Mouse (Mus musculus) heart, embryonic 13.5 days (tissue): ENCODE results near the gene Kbtbd8. TPM values are rescaled to one million over a fixed set of nuclear protein-coding genes. Genes with fewer than 3 reads are reported as not detected.

Experiments used
- ATAC-seq: fragments of 200-750 bp; cut with Nextera tagmentation; 2 replicates; pipeline ENCODE4 v1.8.0; 2017; ENCODE audit warnings: moderate TSS enrichment; ENCODE audit not compliant: insufficient number of reproducible peaks, low FRiP score, low TSS enrichment; ENCODE audit errors: extremely low read depth
- H3K27ac ChIP-seq: fragments of 300-500 bp; sonication (generic); replicated peaks from 2 replicates; pipeline ENCODE4 v1.5.1; 2015; ENCODE audit warnings: moderate library complexity, mild to moderate bottlenecking, inconsistent platforms
- H3K27me3 ChIP-seq: fragments of 300-500 bp; sonication (generic); replicated peaks from 2 replicates; pipeline ENCODE4 v1.6.1; 2015; ENCODE audit warnings: mild to moderate bottlenecking, inconsistent platforms
- H3K36me3 ChIP-seq: fragments of 300-500 bp; sonication (generic); 2 replicates; pipeline ENCODE4 v1.6.1; 2015; ENCODE audit warnings: mild to moderate bottlenecking, inconsistent platforms
- H3K4me1 ChIP-seq: fragments of 300-500 bp; sonication (generic); 2 replicates; pipeline ENCODE4 v1.6.1; 2015; ENCODE audit warnings: inconsistent platforms
- H3K4me2 ChIP-seq: fragments of 300-500 bp; sonication (generic); 2 replicates; pipeline ENCODE4 v1.6.1; 2015; ENCODE audit warnings: inconsistent platforms, mild to moderate bottlenecking, moderate library complexity
- H3K4me3 ChIP-seq: fragments of 300-500 bp; sonication (generic); 2 replicates; pipeline ENCODE4 v1.5.1; 2015; ENCODE audit warnings: moderate library complexity, mild to moderate bottlenecking, inconsistent platforms
- H3K9ac ChIP-seq: fragments of 300-500 bp; sonication (generic); 2 replicates; pipeline ENCODE4 v1.6.1; 2015; ENCODE audit warnings: inconsistent platforms, mild to moderate bottlenecking, moderate library complexity
- H3K9me3 ChIP-seq: fragments of 300-500 bp; sonication (generic); 2 replicates; pipeline ENCODE4 v1.6.1; 2016; ENCODE audit warnings: inconsistent platforms
- WGBS: fragments of 180-500 bp; shearing (Covaris S2); methylation state at CpG from one replicate; pipeline ENCODE4 v1.1.7; 2015; ENCODE audit warnings: mixed read lengths; 5-methylcytosine and 5-hydroxymethylcytosine counted together
- polyA plus RNA-seq: library from polyadenylated mRNA; unstranded; fragments of >200 nt; fragmentation: Nextera tagmentation; extraction: Ambion mirVana; gene quantifications from 2 replicates; pipeline ENCODE4 v1.2.1, GENCODE M21; 2015

Gene Kbtbd8
- polyA plus RNA-seq: 1.2 TPM in 2 replicates

DNA sequence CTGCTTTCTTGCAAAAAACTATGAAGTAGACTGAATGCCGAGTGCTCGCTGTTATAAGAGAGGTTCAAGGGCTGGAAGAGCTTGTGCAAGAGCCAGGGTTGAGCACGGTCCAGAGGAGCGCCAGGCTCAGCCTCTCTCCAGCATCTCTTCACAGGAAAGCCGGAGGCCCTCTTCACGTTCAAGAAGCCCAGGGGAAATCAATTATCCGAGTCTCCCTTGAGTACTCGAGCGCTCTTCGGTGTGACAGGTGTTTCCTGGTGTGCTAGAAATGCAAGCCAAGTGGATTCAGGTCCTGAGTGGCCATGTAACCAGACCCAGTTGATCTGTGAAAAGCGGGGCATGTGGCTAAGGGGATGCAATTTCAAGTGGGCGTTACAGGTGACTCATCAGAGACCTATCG is at the start of gene Kbtbd8:
TSS of gene Kbtbd8 (plus strand) at position 295 of the 400 bp plus-strand sequence.
- ATAC-seq: no peak
- peaks cover 7% of the 10 kb centered on the region for H3K27me3 ChIP-seq
- no peaks in the 10 kb centered on the region for H3K9me3 ChIP-seq
- peak within 1 kb of the TSS; percentile 78 for H3K4me3 ChIP-seq
- H3K4me1 ChIP-seq: peaks cover 13% of the 10 kb centered on the region
- H3K9ac ChIP-seq: peak within 1 kb of the TSS; percentile 81
- peaks cover 4% of the 10 kb centered on the region; the same call in 1 of the 2 replicates for H3K36me3 ChIP-seq
- H3K4me2 ChIP-seq: peak within 1 kb of the TSS; percentile 79
- 25% methylated on average over 13 of the region's 13 CpGs for WGBS
- H3K27ac ChIP-seq: peak within 1 kb of the TSS; percentile 41; the same call in 1 of the 2 replicates

DNA sequence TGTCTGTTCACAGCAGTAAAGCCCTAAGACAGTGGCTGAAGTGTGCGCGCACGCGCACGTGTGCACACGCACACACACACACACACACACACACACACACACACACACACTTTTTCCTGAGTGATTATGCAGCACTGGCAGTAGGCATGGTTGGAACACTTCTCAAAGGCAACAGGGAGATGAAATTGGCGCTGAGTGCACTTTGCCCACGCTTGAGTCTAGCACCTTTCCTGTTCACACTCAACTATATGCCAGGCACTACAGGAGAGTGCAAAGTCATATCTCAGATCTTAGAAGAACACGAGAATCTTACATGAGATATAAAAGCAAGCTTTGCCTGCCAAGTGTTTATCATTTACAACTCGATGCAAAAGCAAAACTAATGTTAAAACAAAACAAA is 47.3 kb upstream of the Kbtbd8 start:
- H3K27me3 ChIP-seq: no peaks in the 10 kb centered on the region
- no peaks in the 10 kb centered on the region for H3K9me3 ChIP-seq
- 83% methylated on average over 10 of the region's 10 CpGs for WGBS
- no peak overlapping the region for H3K27ac ChIP-seq
- ATAC-seq: no peak
- no peak overlapping the region for H3K9ac ChIP-seq
- no peak overlapping the region for H3K4me2 ChIP-seq
- H3K4me1 ChIP-seq: no peaks in the 10 kb centered on the region
- no peaks in the 10 kb centered on the region for H3K36me3 ChIP-seq
- no peak overlapping the region for H3K4me3 ChIP-seq

DNA sequence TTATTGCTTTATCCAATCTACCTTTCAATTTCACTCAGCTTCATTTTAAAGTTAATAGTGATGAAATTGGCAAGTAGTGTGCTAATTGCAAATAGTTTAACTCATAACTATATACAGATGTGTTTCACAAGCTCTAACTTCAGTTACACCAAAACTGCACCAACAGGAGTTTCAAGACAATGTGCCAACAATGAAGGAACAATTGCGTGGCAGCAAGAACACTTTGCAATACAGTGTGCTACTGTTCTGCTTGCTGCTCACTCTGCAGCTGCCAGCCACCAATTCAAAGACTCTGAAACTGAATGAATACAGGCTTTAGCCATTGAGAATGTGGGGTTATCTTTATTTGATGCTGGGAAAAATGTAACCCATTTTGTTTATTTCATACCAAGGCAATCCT is 31.8 kb upstream of the Kbtbd8 start:
- Histone ChIP-seq H3K9me3 (no peaks in the 10 kb centered on the region), H3K4me2 (no peak overlapping the region), H3K4me3 (no peak overlapping the region), H3K27ac (no peak overlapping the region), H3K36me3 (no peaks in the 10 kb centered on the region), H3K27me3 (no peaks in the 10 kb centered on the region), H3K4me1 (no peaks in the 10 kb centered on the region), H3K9ac (no peak overlapping the region)
- WGBS: 68% methylated on average over 1 of the region's 1 CpGs
- no peak for ATAC-seq

DNA sequence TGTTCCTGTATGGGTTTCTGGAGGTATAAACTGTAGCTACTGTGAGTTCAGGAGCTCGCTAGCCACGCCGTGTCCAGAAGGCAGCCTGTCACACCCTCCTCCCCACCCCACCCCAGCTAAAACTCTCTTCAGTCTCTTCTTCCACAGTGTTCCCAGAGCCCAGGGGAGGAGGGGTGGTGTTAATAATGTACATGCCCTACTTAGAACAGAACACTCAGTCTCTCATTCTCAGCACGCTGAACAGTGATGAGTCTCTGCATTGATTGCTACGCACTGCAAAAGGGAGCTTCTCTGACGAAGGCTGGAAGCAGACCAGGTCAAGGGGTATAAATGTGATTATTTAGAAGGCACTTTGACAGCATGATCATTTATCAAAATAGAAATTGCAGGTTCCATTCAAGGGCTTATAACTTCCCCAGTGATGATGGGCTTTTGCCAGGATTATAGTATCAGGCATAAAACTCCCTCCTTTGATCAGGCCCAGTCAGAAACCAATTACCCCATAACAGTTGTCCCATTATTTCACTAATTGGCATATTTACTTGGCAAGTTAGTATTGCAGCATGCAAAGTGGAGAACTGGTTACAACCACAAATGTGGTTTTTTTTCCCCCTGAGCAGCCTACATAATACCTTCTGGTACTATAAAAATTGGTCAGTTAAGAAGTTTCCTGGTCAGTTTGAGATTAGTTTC is 29.7 kb upstream of the Kbtbd8 start:
- H3K4me1 ChIP-seq: no peaks in the 10 kb centered on the region
- H3K4me3 ChIP-seq: no peak overlapping the region
- H3K36me3 ChIP-seq: no peaks in the 10 kb centered on the region
- WGBS: 85% methylated on average over 6 of the region's 6 CpGs
- no peak overlapping the region for H3K27ac ChIP-seq
- H3K9ac ChIP-seq: no peak overlapping the region
- ATAC-seq: no peak
- H3K4me2 ChIP-seq: no peak overlapping the region
- H3K9me3 ChIP-seq: no peaks in the 10 kb centered on the region
- H3K27me3 ChIP-seq: no peaks in the 10 kb centered on the region

DNA sequence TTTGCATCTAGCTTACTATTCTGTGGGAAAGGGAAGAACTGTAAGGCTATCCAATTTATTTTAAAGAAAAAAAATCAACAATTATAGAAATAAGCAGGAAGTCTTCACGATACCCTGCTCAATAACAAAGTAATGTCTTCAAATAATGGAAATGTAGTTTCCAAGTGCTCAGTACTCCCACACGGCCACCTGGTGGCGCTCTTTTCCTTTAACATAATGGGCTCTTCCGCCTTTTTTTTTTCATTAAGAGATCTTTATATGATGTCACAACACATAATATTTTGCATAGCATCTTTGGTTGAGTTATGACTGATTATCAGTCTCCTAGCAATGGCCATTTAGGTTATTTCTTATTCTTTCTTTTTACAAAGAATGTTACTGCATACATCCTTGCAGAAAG is 29.0 kb upstream of the Kbtbd8 start:
- Histone ChIP-seq H3K4me3 (no peak overlapping the region), H3K27me3 (no peaks in the 10 kb centered on the region), H3K27ac (no peak overlapping the region), H3K4me2 (no peak overlapping the region), H3K9me3 (no peaks in the 10 kb centered on the region), H3K36me3 (no peaks in the 10 kb centered on the region), H3K9ac (no peak overlapping the region), H3K4me1 (no peaks in the 10 kb centered on the region)
- no peak for ATAC-seq
- WGBS: 45% methylated on average over 4 of the region's 4 CpGs

DNA sequence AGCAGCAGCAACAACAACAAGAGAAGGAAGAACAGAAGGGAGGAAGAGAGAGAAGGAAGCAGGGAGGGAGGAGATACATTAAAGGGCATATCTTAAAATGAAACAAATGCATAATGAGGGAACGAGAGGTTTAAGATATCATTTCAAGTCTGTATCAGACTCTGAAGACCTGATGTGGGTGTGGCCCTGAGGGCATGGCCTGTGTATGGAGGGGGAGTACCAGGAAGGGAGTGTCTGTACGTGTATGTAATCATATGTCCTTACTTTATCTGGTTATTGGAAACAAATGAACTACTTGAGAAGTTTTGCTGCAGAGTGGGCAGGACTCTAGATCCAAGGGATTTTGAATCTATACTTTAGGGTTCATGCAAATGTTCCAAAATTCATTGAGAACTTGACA is 22.3 kb upstream of the Kbtbd8 start:
- no peaks in the 10 kb centered on the region for H3K36me3 ChIP-seq
- no peaks in the 10 kb centered on the region for H3K9me3 ChIP-seq
- H3K27ac ChIP-seq: no peak overlapping the region
- H3K4me3 ChIP-seq: no peak overlapping the region
- ATAC-seq: no peak
- WGBS: 51% methylated on average over 2 of the region's 2 CpGs
- peaks cover 4% of the 10 kb centered on the region; the same call in 1 of the 2 replicates for H3K27me3 ChIP-seq
- H3K9ac ChIP-seq: no peak overlapping the region
- H3K4me1 ChIP-seq: 0 out of 2 replicates have a peak, but pooled peaks cover 3% of the 10 kb centered on the region
- H3K4me2 ChIP-seq: no peak overlapping the region

DNA sequence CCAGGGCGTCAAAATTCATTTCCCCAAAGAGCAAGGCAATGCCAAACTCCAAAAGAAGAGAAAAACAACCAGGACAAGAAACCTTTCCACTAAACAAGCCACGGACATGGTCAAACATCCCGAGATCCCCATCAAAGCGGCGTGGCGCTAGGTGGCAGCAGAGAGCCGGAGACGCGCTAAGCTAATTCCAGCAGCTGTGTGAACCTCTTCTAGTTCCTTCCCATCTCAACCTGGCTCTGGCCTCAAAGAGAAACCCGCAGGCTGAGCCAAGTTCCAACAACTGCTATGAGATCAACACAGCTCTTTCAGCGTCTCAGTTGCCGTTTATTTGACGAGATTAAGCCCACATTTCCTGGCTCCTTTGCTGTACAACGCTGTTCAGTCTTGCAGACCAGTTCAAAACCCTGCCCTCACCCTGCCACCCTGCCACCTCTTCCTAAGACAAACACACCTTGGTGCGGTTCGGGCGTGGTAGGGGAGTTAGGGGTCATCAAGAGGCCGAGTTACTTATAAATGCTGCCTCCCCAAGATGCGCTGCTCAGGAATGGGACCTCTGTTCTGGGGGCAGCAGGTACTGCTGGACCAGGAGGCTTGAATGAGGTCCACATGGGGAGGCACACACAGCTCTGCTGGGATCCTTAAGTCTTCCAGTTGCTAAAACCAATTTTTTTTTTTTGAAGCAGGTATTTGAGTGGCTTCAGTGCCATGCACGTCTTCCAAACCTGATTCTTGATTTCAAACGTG is 18.5 kb upstream of the Kbtbd8 start:
- Histone ChIP-seq H3K4me2 (no peak overlapping the region), H3K27ac (no peak overlapping the region), H3K27me3 (peaks cover 4% of the 10 kb centered on the region), H3K4me3 (no peak overlapping the region), H3K4me1 (0 out of 2 replicates have a peak, but pooled peaks cover 3% of the 10 kb centered on the region), H3K9me3 (no peaks in the 10 kb centered on the region), H3K36me3 (no peaks in the 10 kb centered on the region), H3K9ac (no peak overlapping the region)
- ATAC-seq: no peak
- WGBS: 19% methylated on average over 21 of the region's 21 CpGs

DNA sequence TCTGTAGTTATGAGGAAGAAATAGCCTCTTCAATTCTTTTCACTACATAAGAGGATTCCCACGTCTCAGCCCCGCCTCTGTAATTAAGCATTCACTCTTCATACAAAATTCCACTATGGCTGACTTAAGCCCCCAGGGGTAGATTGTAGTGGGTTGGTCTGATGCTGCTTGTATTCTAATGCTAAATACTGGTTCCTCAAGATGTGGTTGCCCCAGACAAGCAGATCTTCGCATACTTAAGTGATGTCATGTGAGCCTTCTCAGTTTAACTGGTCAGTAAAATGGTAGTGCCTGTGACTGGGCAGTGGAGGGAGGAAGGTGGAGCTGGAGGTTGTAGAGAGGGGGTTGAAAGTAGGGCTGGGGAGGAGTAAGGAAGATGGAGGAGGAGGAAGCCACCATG is 13.3 kb upstream of the Kbtbd8 start:
- peaks cover 4% of the 10 kb centered on the region for H3K27me3 ChIP-seq
- H3K4me2 ChIP-seq: no peak overlapping the region
- 63% methylated on average over 3 of the region's 3 CpGs for WGBS
- H3K4me1 ChIP-seq: no peaks in the 10 kb centered on the region
- H3K9ac ChIP-seq: no peak overlapping the region
- no peak overlapping the region for H3K27ac ChIP-seq
- H3K36me3 ChIP-seq: no peaks in the 10 kb centered on the region
- no peak overlapping the region for H3K4me3 ChIP-seq
- H3K9me3 ChIP-seq: no peaks in the 10 kb centered on the region
- no peak for ATAC-seq

DNA sequence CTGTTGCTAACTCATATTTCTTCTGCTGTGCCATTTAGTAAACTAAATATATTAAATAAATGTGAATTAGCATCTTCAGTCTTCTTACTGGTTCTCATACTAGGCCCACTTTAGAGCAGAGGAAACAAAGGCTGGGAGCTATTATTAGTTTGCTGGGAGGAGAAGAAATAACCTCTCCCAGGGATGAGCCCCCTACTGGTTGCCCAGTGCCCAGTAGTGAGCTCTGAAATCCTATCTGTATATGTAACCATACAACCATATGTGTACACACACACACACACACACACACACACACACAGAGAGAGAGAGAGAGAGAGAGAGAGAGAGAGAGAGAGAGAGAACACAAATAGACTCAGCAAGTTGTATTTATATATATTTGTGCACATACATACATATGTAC is 8.6 kb upstream of the Kbtbd8 start:
- ATAC-seq: no peak

DNA sequence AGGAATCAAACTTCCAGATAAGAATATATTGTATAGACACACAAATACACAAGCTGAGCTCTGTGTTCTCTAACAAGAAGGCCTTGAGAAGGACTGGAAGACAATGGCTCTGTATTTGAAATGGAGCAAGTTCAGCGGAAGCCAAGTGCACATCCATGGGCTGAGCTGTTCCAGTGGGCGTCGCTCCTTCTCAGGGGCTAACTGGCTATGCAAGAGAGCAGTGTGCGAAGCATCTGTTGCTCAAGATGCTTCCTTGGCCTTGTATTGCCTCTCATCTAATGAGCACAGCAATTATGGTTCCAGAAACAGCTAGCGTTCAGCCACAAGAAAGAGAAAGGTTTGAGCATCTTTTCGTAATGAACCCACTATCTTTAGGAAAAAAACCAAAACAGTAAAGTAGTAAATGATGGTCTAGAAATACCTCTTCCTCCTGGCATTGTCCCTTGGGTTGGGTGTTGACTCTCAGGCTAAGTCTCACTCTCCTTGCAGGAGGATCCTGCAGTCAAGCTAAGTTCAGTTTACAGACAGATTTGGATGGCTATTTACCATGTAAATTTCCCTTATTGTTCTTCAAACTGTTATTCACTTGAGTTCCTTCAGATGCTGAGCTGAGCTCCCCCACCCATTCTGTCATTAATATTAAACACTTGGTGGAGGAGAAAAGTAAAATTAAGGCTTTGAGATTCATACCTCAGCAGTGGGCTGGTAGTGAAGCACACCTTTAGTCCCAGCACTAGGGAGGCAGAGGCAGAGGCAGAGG is 7.2 kb upstream of the Kbtbd8 start:
- WGBS: 79% methylated on average over 6 of the region's 6 CpGs
- Histone ChIP-seq H3K9ac (no peak overlapping the region), H3K9me3 (no peaks in the 10 kb centered on the region), H3K27ac (no peak overlapping the region), H3K4me2 (no peak overlapping the region), H3K36me3 (no peaks in the 10 kb centered on the region), H3K4me3 (no peak overlapping the region), H3K27me3 (no peaks in the 10 kb centered on the region), H3K4me1 (no peaks in the 10 kb centered on the region)
- no peak for ATAC-seq

More for the DNA sequence above, 8.6 kb upstream of the Kbtbd8 start:
- Histone ChIP-seq H3K4me3 (no peak overlapping the region), H3K4me1 (no peaks in the 10 kb centered on the region), H3K27me3 (no peaks in the 10 kb centered on the region), H3K9ac (no peak overlapping the region), H3K27ac (no peak overlapping the region), H3K4me2 (no peak overlapping the region), H3K36me3 (no peaks in the 10 kb centered on the region), H3K9me3 (no peaks in the 10 kb centered on the region)

DNA sequence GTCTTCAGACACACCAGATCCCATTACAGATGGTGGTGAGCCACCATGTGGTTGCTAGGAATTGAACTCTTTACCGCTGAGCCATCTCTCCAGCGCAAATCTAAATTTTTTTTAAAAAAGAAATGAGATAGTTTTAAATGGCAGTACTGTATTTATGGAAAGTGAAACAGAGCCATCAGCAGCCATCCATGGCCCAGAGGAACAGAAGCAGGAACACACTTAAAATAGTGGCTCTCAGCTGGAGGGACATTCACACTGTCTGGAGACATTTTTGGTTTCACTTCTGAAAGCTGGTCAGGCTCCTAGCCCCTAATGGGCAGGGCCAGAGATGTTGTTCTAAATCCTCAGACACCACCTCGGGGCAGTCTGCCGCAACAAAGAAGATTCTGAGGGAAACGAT is 5.0 kb upstream of the Kbtbd8 start:
- no peak overlapping the region for H3K9ac ChIP-seq
- H3K4me3 ChIP-seq: no peak overlapping the region
- no peak overlapping the region for H3K27ac ChIP-seq
- no peak for ATAC-seq
- H3K36me3 ChIP-seq: no peaks in the 10 kb centered on the region
- H3K4me1 ChIP-seq: peaks cover 5% of the 10 kb centered on the region
- no peak overlapping the region for H3K4me2 ChIP-seq
- no peaks in the 10 kb centered on the region for H3K9me3 ChIP-seq
- 76% methylated on average over 5 of the region's 5 CpGs for WGBS
- no peaks in the 10 kb centered on the region; the same call in none of the 2 replicates for H3K27me3 ChIP-seq
